Mouse (Mus musculus) heart, postnatal 25 days (tissue): ENCODE measurements at regions not wholly inside any gene's neighbourhood (a gene's known extent, or its start where the extent isn't known, plus 50 kb on each side); places are given as distances from the start of the nearest gene placed in this dataset.

ENCODE experiments used
- DNase-seq: peaks from one replicate; pipeline ENCODE4 v3.0.0; 2022; ENCODE audit warnings: low spot score
- intact Hi-C: fragments of 180-260 bp; cut with DNase I; formaldehyde crosslinking; loops from one replicate; pipeline ENCODE4 v1.15.1; 2025

GRCm38 (mm10) chr7:84800966-84801365 is 52.4 kb upstream of the Olfr291 start:
- intact Hi-C loops, result no loop called here
- no peak for DNase-seq

GRCm38 (mm10) chr7:84794655-84795054 is 58.7 kb upstream of the Olfr291 start:
- intact Hi-C loops, result no loop called here
- no peak for DNase-seq

GRCm38 (mm10) chr7:84779276-84779825 is 74.0 kb upstream of the Olfr291 start:
- DNase-seq, result peak; percentile 49
- intact Hi-C loops, result loop anchor here (2.0 kb wide), 1 partner anchor 185 kb away; no protein-coding TSS in a partner anchor

GRCm38 (mm10) chr7:84777696-84778095 is 75.7 kb upstream of the Olfr291 start:
- DNase-seq, result no peak
- intact Hi-C loops, result loop anchor here (2.0 kb wide), 1 partner anchor 183 kb away; no protein-coding TSS in a partner anchor

GRCm38 (mm10) chr7:84756261-84756660 is 66.5 kb upstream of the Zfand6 start:
- no peak for DNase-seq
- intact Hi-C loops, result no loop called here

- intact Hi-C loops, result no loop called here
- DNase-seq, result no peak
Observed at GRCm38 (mm10) chr7:84753361-84753760, 63.6 kb upstream of the Zfand6 start.

GRCm38 (mm10) chr7:84749434-84750301 is 59.9 kb upstream of the Zfand6 start:
- intact Hi-C loops, result loop anchor here (2.0 kb wide), 1 partner anchor 155 kb away; no protein-coding TSS in a partner anchor
- peak; percentile 5 for DNase-seq

GRCm38 (mm10) chr7:84747847-84748246 is 58.1 kb upstream of the Zfand6 start:
- intact Hi-C loops, result loop anchor here (2.0 kb wide), 1 partner anchor 153 kb away; no protein-coding TSS in a partner anchor
- no peak for DNase-seq

GRCm38 (mm10) chr7:84744321-84745070 is 54.7 kb upstream of the Zfand6 start:
- intact Hi-C loops, result no loop called here
- no peak for DNase-seq

GRCm38 (mm10) chr7:84739965-84740390 is 50.2 kb upstream of the Zfand6 start:
- intact Hi-C loops, result loop anchor here (1.0 kb wide), 1 partner anchor 146 kb away; no protein-coding TSS in a partner anchor
- DNase-seq, result no peak
